Mouse (Mus musculus) G1E (cell line): ENCODE measurements around the gene Fyb. TPM values are rescaled to one million over a fixed set of nuclear protein-coding genes. Genes with fewer than 3 reads are reported as not detected.
A peak's percentile ranks its signal among the peaks of the same experiment; 100 is the strongest.

Experiments
- ATAC-seq: 2 replicates; pipeline ENCODE4 v1.8.0; 2016; ENCODE audit warnings: mild to moderate bottlenecking; ENCODE audit not compliant: insufficient number of reproducible peaks, poor library complexity, low FRiP score, severe bottlenecking; ENCODE audit errors: extremely low read depth
- DNase-seq: peaks from one replicate; pipeline ENCODE4 v3.0.0; 2012; ENCODE audit warnings: low spot score
- H3K27me3 ChIP-seq: 2 replicates; pipeline ENCODE4 v1.6.1; 2012; ENCODE audit warnings: mild to moderate bottlenecking, low read length, inconsistent platforms; ENCODE audit not compliant: insufficient read depth
- H3K36me3 ChIP-seq: replicated peaks from 2 replicates; pipeline ENCODE3; 2012; ENCODE audit warnings: mild to moderate bottlenecking, inconsistent platforms
- H3K4me1 ChIP-seq: 2 replicates; pipeline ENCODE4 v1.6.1; 2012; ENCODE audit warnings: low read depth, low read length, inconsistent platforms, mixed read lengths; ENCODE audit not compliant: insufficient read depth
- H3K4me3 ChIP-seq: 2 replicates; pipeline ENCODE4 v1.5.1; 2012; ENCODE audit warnings: low read depth, mild to moderate bottlenecking, inconsistent platforms, low read length, moderate library complexity, mixed read lengths
- H3K9me3 ChIP-seq: replicated peaks from 2 replicates; pipeline ENCODE4 v1.6.1; 2012; ENCODE audit warnings: inconsistent platforms
- CTCF ChIP-seq: IDR thresholded peaks from 2 replicates; pipeline ENCODE4 v1.5.1; 2012; ENCODE audit warnings: low read depth, low read length, inconsistent platforms, mixed read lengths
- GATA1 ChIP-seq: IDR thresholded peaks from 2 replicates; pipeline ENCODE4 v1.6.1; 2012; ENCODE audit warnings: borderline replicate concordance, low read length, inconsistent platforms, mixed read lengths
- GATA2 ChIP-seq: IDR thresholded peaks from 2 replicates; pipeline ENCODE4 v1.6.1; 2012; ENCODE audit warnings: low read depth, low read length, inconsistent platforms, borderline replicate concordance
- POLR2AphosphoS5 ChIP-seq: IDR thresholded peaks from 2 replicates; pipeline ENCODE4 v1.6.1; 2012; ENCODE audit warnings: low read depth, low read length, inconsistent platforms; ENCODE audit not compliant: insufficient replicate concordance
- TAL1 ChIP-seq: conservative IDR thresholded peaks from 2 replicates; pipeline ENCODE4 v1.6.1; 2012; ENCODE audit warnings: low read depth, low read length, inconsistent platforms, mixed read lengths
- polyA plus RNA-seq: library from polyadenylated mRNA; stranded (reverse); fragments of >175 nt; gene quantifications from 2 replicates; pipeline ENCODE4 v1.2.3, GENCODE M21; 2012
- total RNA-seq, 2 experiments: library from RNA; stranded (forward) in 1 of 2; stranded (reverse) in 1 of 2; fragments of 200-1000 nt in 1 of 2; fragments of >200 nt in 1 of 2; fragmentation: Nextera tagmentation in 1 of 2; gene quantifications; 2 replicates each; pipeline ENCODE4 v1.2.3; 2014 to 2017

The Fyb gene
- 292 and 317 TPM in 2 replicates for total RNA-seq (2014; fragmentation: Nextera tagmentation)
- 126 and 146 TPM in 2 replicates for total RNA-seq (2017)
- 1,103 and 1,581 TPM in 2 replicates for polyA plus RNA-seq

DNA sequence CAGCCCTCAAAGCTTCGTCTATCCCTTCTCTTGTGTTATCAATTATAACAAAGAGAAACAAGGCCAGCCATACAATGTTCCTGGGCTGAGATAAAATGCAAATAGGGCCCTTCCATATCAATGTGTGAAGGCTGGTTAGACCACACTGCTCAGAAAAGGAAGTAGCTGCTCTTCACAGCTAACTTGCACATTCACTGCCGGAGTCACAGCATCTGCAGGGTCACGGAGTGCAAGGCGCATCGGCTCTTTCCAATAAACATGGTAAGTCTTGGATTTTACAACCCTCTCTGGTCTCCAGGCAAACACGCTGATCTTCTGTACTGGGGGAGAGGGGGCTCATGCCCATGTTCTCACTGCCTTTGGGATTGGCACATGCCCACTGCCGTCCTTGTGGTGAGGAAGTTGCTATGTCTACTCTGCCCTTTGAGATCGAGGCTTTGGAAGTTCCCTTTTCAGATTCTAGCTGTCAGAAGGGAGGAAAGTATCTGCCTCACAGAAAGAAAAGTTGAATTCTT is at the start of gene Fyb:
Gene Fyb (plus strand): TSS at position 201 of the 515 bp plus-strand sequence.
- no peaks in the 10 kb centered on the region for H3K27me3 ChIP-seq
- ATAC-seq (peak; percentile 60), DNase-seq (no peak)
- no peaks in the 10 kb centered on the region for H3K9me3 ChIP-seq
- TF ChIP-seq TAL1, result peak; percentile 64
- no peak for TF ChIP-seq POLR2AphosphoS5
- no peak for TF ChIP-seq CTCF
- H3K36me3 ChIP-seq, result peaks cover 12% of the 10 kb centered on the region
- H3K4me1 ChIP-seq, result peaks cover 76% of the 10 kb centered on the region
- H3K4me3 ChIP-seq, result peak within 1 kb of the TSS; percentile 71

DNA sequence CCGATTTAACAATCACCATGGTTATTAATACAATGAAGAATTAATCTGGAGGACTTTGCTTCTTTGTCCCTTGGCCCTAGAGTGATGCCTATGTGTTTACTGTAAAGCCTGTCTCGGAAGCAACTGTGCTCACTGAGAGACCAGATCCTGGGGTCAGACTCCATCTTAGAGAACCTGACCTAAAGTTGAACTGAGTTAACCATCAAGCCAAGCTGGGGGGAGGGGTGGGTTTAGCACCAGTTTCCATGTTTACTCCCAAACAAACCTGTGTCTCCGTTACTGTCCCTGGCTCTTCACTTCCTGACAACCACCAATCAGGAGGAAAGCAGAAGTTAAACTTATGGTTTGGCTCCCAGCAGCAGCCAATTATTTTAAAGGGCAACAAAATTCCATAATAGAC is 39.1 kb upstream of the Fyb start:
- no peak for ATAC-seq
- H3K4me3 ChIP-seq, result no peak overlapping the region
- DNase-seq, result no peak
- peaks cover 6% of the 10 kb centered on the region; the same call in 1 of the 2 replicates for H3K4me1 ChIP-seq
- 0 out of 2 replicates have a peak, but pooled peaks cover 4% of the 10 kb centered on the region for H3K9me3 ChIP-seq
- TF ChIP-seq GATA2 (no peak), CTCF (no peak), POLR2AphosphoS5 (no peak), TAL1 (no peak), GATA1 (no peak)
- peaks cover 12% of the 10 kb centered on the region for H3K27me3 ChIP-seq
- H3K36me3 ChIP-seq, result no peaks in the 10 kb centered on the region

DNA sequence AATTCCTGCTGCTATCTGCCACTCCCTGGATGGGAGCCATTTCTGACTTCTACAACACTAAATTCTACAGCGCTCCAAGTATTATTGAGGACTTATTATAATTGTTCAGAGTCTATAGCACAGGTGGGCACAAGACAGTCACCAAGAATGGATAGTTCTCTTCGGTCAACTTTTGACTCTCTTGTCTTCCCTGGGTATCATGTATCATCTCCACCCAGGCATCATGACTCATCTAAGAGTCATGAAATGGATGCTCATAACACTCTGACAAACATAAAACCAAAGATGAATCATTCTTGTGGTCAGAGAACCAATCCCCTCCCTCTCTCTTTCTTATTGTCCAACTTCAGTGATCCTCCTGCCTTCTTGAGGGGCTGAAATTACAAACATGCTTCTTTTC is 30.3 kb upstream of the Fyb start:
- Histone ChIP-seq H3K27me3 (0 out of 2 replicates have a peak, but pooled peaks cover 3% of the 10 kb centered on the region), H3K9me3 (no peaks in the 10 kb centered on the region), H3K4me1 (no peaks in the 10 kb centered on the region), H3K4me3 (no peak overlapping the region), H3K36me3 (no peaks in the 10 kb centered on the region)
- TF ChIP-seq CTCF (no peak), POLR2AphosphoS5 (no peak), GATA1 (no peak), GATA2 (no peak)
- ATAC-seq (peak; percentile 15; the same call in 1 of the 2 replicates), DNase-seq (no peak)

DNA sequence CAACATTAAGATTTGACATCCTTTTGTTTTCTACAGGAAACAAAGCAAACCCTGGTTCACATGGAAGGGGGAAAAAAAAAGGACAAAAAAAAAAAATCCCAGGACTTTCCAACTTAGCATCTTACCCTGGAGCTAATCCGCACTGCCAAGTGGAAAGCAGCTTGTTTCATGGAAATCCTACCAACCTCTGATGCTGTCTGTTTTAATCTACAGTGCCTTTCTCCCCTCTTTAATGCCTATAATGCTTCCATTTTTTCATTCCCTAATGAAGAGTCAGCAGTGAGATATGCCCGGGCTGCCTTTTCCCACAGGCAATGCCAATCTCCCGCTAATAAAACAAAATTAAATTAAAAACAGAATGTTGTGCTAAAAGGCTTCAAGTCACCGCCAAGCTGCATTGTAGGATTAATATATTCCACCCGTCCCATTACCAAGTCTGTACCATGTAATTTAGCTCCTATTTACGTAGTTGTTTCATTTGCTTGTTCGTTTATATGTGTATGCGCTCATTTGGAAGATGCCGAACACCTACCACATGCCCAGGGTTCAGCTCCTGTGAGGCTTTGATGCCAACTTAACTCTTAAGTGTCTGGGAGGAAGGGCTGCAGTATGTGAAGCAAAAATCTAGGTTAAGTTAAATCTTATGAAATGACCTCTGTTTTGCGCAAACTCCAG is 24.1 kb upstream of the Fyb start:
- DNase-seq (no peak), ATAC-seq (no peak)
- Histone ChIP-seq H3K4me3 (no peak overlapping the region), H3K4me1 (peaks cover 9% of the 10 kb centered on the region), H3K27me3 (0 out of 2 replicates have a peak, but pooled peaks cover 5% of the 10 kb centered on the region), H3K36me3 (no peaks in the 10 kb centered on the region), H3K9me3 (no peaks in the 10 kb centered on the region)
- TF ChIP-seq POLR2AphosphoS5 (no peak), CTCF (no peak), GATA2 (no peak), GATA1 (no peak), TAL1 (no peak)

DNA sequence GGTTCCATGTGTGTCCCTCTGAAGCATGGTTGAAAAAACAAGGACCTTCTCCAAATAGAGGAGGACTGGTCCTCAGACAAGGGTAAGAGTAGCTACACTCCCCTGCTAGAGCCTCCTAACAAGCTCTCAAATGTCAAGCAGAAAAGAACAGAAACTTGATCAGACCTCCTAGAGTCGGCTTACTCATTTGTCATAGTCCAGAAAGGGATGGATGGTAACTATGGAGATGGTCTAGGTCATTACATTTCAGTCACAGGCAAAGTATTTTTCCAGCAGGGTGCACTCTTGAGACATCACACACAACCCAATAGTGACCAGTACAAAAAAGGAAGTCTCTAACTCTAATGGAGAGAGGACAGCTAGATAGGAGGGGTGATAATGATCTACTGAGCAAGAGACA is 21.9 kb upstream of the Fyb start:
- Histone ChIP-seq H3K4me1 (peaks cover 9% of the 10 kb centered on the region), H3K9me3 (no peaks in the 10 kb centered on the region), H3K27me3 (0 out of 2 replicates have a peak, but pooled peaks cover 5% of the 10 kb centered on the region), H3K4me3 (no peak overlapping the region), H3K36me3 (no peaks in the 10 kb centered on the region)
- TF ChIP-seq POLR2AphosphoS5 (no peak), CTCF (peak; percentile 30; the same call in 1 of the 2 replicates), GATA1 (no peak), GATA2 (no peak)
- ATAC-seq (peak; percentile 83), DNase-seq (no peak)

DNA sequence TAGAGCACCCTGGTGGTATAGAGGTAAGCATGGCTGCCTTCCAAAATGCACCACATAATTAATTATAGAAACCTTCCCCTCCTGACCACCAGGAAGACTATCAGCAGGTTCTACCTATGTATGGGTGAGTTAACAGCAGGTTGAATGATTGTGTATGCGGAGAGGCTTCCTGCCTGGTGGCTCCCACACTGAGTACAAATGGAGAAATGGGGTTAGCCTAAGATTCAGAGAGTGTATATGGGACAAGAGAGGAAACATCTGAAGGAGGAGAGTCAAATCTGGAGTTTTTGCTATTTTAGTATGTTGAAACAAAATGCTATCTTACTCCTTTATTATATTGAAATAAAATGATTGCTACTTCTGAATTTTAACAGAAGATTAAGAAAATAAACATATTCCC is 5.1 kb upstream of the Fyb start:
- Histone ChIP-seq H3K4me1 (peaks cover 36% of the 10 kb centered on the region), H3K36me3 (no peaks in the 10 kb centered on the region), H3K27me3 (no peaks in the 10 kb centered on the region), H3K9me3 (no peaks in the 10 kb centered on the region), H3K4me3 (no peak overlapping the region)
- ATAC-seq (no peak), DNase-seq (no peak)
- TF ChIP-seq GATA2, result no peak
- TF ChIP-seq CTCF, result no peak
- no peak for TF ChIP-seq TAL1
- no peak for TF ChIP-seq POLR2AphosphoS5
- TF ChIP-seq GATA1, result no peak
